Mouse (Mus musculus) urinary bladder, postnatal 25 days (tissue): ENCODE results near the gene Arf5.

Experiments
- DNase-seq: peaks from one replicate; pipeline ENCODE4 v3.0.0; 2022; ENCODE audit warnings: low spot score

Gene Arf5

GRCm38 (mm10) chr6:28428290-28428689 lies 4.9 kb downstream of the Arf5 start, which contains the start of gene Gcc1:
Gene Gcc1, minus strand, starts transcription at chr6:28428390.
- no peak for DNase-seq

- DNase-seq, result no peak
Measured at GRCm38 (mm10) chr6:28429870-28430269, 6.5 kb downstream of the Arf5 start.

GRCm38 (mm10) chr6:28430795-28431537 lies 7.6 kb downstream of the Arf5 start:
- no peak for DNase-seq

GRCm38 (mm10) chr6:28431538-28431855 lies 8.1 kb downstream of the Arf5 start:
- no peak for DNase-seq

- no peak for DNase-seq
Measured at GRCm38 (mm10) chr6:28447937-28448336, 24.6 kb downstream of the Arf5 start.

GRCm38 (mm10) chr6:28449253-28449652 lies 25.9 kb downstream of the Arf5 start, which contains the start of gene Pax4:
Gene Pax4, minus strand, starts transcription at chr6:28449353.
- no peak for DNase-seq

- DNase-seq, result no peak
Measured at GRCm38 (mm10) chr6:28450481-28450880, 27.1 kb downstream of the Arf5 start.

GRCm38 (mm10) chr6:28450977-28451376 lies 27.6 kb downstream of the Arf5 start:
- DNase-seq, result no peak

- DNase-seq, result no peak
Measured at GRCm38 (mm10) chr6:28459221-28459668, 35.9 kb downstream of the Arf5 start.

- peak; percentile 61 for DNase-seq
Measured at GRCm38 (mm10) chr6:28460534-28460933, 37.2 kb downstream of the Arf5 start.

- DNase-seq, result no peak
Measured at GRCm38 (mm10) chr6:28464630-28465029, 41.3 kb downstream of the Arf5 start.

GRCm38 (mm10) chr6:28470017-28470602 lies 46.8 kb downstream of the Arf5 start:
- DNase-seq, result no peak

GRCm38 (mm10) chr6:28470621-28471020 lies 47.3 kb downstream of the Arf5 start:
- no peak for DNase-seq

- no peak for DNase-seq
Measured at GRCm38 (mm10) chr6:28471284-28472035, 48.1 kb downstream of the Arf5 start.

- DNase-seq, result no peak
Measured at GRCm38 (mm10) chr6:28474211-28474610, 50.9 kb downstream of the Arf5 start.

- no peak for DNase-seq
Measured at GRCm38 (mm10) chr6:28474839-28475238, 51.5 kb downstream of the Arf5 start, which contains the start of gene Snd1. Gene Snd1, plus strand, starts transcription at chr6:28475139.
